Mouse (Mus musculus) Patski (cell line): ENCODE measurements at regions not wholly inside any gene's neighbourhood (a gene's known extent, or its start where the extent isn't known, plus 50 kb on each side); places are given as distances from the start of the nearest gene placed in this dataset.

Experiments used
- ATAC-seq: fragments of 100-300 bp; one replicate; pipeline ENCODE4 v1.8.0; 2021
- CTCF ChIA-PET: fragments of 350-600 bp; sonication (Branson Sonifier 250); formaldehyde crosslinking; loops from one replicate; lab custom pipeline; 2022; ENCODE audit warnings: inconsistent platforms; lab: Charles Lee
- POLR2A ChIA-PET: fragments of 350-600 bp; sonication (Branson Sonifier 250); formaldehyde crosslinking; loops from one replicate; lab custom pipeline; 2022; ENCODE audit warnings: antibody characterized with exemption, inconsistent platforms; lab: Charles Lee
- DNase-seq: peaks from one replicate; pipeline ENCODE4 v3.0.0-alpha.2; 2011; ENCODE audit warnings: low read depth, low spot score
- H3K27me3 ChIP-seq: fragments of 371-371 bp; one replicate; pipeline ENCODE4 v1.5.1; 2021
- CTCF ChIP-seq: fragments of 100-300 bp; IDR thresholded peaks from one replicate; pipeline ENCODE4 v1.5.1; 2021
- in situ Hi-C: fragments of 300-500 bp; cut with MboI; formaldehyde crosslinking; loops from 3 replicates; pipeline ENCODE4 v1.11.1; 2018; ENCODE audit warnings: low pct_unique_long_range_greater_than_20kb, mixed read lengths

GRCm38 (mm10) chr14:118422351-118423001 lies 155.7 kb downstream of the Gm9376 start:
- H3K27me3 ChIP-seq = peaks cover 33% of the 10 kb centered on the region
- in situ Hi-C loops = no loop called here
- no peak for TF ChIP-seq CTCF
- ChIA-PET POLR2A (no interaction called here), CTCF (no interaction called here)
- DNase-seq (no peak), ATAC-seq (no peak)

- POLR2A ChIA-PET = no interaction called here
- CTCF ChIA-PET = no interaction called here
These were observed 156.5 kb downstream of the Gm9376 start for GRCm38 (mm10) chr14:118423269-118423668.

GRCm38 (mm10) chr14:118426562-118426961 lies 159.8 kb downstream of the Gm9376 start:
- ATAC-seq = no peak
- POLR2A ChIA-PET = no interaction called here
- peaks cover 40% of the 10 kb centered on the region for H3K27me3 ChIP-seq
- CTCF ChIA-PET = no interaction called here
- DNase-seq = no peak
- in situ Hi-C loops = no loop called here
- no peak for TF ChIP-seq CTCF

More at GRCm38 (mm10) chr14:118423269-118423668, 156.5 kb downstream of the Gm9376 start:
- in situ Hi-C loops = no loop called here
- ATAC-seq (no peak), DNase-seq (no peak)
- H3K27me3 ChIP-seq = peaks cover 37% of the 10 kb centered on the region
- no peak for TF ChIP-seq CTCF

- in situ Hi-C loops = no loop called here
- peaks cover 34% of the 10 kb centered on the region for H3K27me3 ChIP-seq
- ATAC-seq = no peak
- no peak for TF ChIP-seq CTCF
- DNase-seq = no peak
- ChIA-PET CTCF (no interaction called here), POLR2A (no interaction called here)
These were observed 163.5 kb downstream of the Gm9376 start for GRCm38 (mm10) chr14:118430286-118430685.

- DNase-seq (no peak), ATAC-seq (no peak)
- in situ Hi-C loops = no loop called here
- ChIA-PET POLR2A (no interaction called here), CTCF (no interaction called here)
- no peak for TF ChIP-seq CTCF
- H3K27me3 ChIP-seq = peaks cover 38% of the 10 kb centered on the region
These were observed 164.0 kb downstream of the Gm9376 start for GRCm38 (mm10) chr14:118430740-118431139.

- ChIA-PET CTCF (no interaction called here), POLR2A (no interaction called here)
- in situ Hi-C loops = no loop called here
- DNase-seq (no peak), ATAC-seq (no peak)
- peaks cover 44% of the 10 kb centered on the region for H3K27me3 ChIP-seq
- TF ChIP-seq CTCF = no peak
These were observed 164.6 kb downstream of the Gm9376 start for GRCm38 (mm10) chr14:118431241-118431882.
